Mouse (Mus musculus) cerebral cortex, adult 2 months (tissue): Measurements from ENCODE around the gene Cspg4.

Source experiments
- WGBS: fragments of 180-500 bp; shearing (Covaris S2); methylation state at CpG from one replicate; pipeline ENCODE4 v1.1.7; 2018; 5-methylcytosine and 5-hydroxymethylcytosine counted together

The Cspg4 gene

DNA sequence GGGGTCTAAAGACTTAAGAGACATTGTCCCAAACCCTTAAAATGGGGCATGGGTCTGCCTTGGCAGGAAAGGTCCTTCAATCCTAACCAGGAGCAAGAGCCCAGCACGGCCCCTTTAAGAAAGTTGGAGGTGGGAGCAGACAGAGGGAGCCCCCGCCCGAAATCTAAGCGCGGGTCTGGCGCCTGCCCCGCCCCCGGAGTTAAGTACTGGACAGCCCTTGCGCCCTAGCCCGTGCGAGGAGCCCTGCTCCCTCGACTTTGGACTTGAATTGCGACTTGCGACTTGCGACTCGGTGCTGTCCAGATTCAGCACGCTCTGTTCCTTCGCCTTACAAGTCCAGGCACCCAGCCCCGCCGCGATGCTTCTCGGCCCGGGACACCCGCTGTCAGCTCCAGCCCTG is at the start of gene Cspg4:
Gene Cspg4 (plus strand): TSS at position 202 of the 400 bp plus-strand sequence.
- WGBS, result 26% methylated on average over 24 of the region's 24 CpGs

DNA sequence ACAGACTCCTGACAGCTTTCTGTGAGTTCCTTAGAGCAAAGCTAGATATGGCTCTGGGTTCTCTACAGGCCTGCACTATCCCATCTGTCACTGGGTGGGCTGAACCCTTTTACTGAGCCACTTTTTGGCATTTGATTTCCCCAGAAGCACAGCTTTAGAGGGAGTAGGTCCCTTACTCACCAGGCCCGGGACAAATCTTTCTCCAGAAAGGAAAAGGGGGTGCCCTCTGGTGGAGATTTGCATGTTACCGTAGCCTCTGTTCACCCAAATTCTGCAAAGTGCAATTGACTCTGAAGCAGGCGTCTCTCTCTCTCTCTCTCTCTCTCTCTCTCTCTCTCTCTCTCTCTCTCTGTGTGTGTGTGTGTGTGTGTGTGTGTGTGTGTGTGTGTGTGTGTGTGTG is 39.9 kb upstream of the Cspg4 start:
- 11% methylated on average over 3 of the region's 3 CpGs for WGBS

- 34% methylated on average over 21 of the region's 21 CpGs for WGBS
Observed at GRCm38 (mm10) chr9:56825476-56826213, 39.2 kb upstream of the Cspg4 start.

- WGBS, result 48% methylated on average over 9 of the region's 9 CpGs
Observed at GRCm38 (mm10) chr9:56828146-56828545, 36.7 kb upstream of the Cspg4 start.

GRCm38 (mm10) chr9:56828841-56829240 is 36.0 kb upstream of the Cspg4 start:
- 88% methylated on average over 6 of the region's 6 CpGs for WGBS

DNA sequence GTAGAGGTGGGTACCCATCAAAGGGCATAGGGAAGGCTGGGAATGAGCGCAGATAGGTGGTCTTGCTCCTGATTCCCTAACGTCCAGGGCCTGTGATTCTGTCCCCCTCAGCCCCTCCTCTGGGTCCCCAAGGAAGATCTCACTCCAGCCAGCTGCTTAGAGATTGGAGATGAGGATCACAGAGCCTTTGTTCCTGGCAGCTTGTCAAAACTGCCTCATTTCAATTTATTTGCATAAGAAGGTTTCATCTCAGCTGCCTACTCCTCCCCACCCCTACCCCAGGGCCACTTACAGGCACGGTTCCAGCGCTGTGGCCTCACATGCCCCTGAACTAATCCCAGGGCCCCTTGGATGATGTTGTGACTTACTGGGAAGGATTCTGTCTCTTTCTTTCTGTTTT is 34.7 kb upstream of the Cspg4 start:
- 28% methylated on average over 4 of the region's 4 CpGs for WGBS

DNA sequence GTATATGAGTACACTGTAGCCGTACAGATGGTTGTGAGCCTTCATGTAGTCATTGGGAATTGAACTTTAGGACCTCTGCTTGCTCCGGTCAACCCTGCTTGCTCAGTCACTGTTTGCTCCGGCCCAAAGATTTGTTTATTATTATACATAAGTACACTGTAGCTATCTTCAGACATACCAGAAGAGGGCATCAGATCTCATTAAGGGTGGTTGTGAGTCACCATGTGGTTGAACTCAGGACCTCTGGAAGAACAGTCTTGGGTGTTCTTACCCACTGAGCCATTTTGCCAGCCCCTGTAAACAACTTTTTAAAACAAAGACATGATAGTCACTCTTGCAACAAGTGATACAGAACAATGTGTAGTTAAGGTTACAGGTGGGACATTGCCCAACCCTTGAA is 32.9 kb upstream of the Cspg4 start:
- 88% methylated on average over 3 of the region's 3 CpGs for WGBS

- 20% methylated on average over 6 of the region's 6 CpGs for WGBS
Observed at GRCm38 (mm10) chr9:56832900-56833299, 31.9 kb upstream of the Cspg4 start.

DNA sequence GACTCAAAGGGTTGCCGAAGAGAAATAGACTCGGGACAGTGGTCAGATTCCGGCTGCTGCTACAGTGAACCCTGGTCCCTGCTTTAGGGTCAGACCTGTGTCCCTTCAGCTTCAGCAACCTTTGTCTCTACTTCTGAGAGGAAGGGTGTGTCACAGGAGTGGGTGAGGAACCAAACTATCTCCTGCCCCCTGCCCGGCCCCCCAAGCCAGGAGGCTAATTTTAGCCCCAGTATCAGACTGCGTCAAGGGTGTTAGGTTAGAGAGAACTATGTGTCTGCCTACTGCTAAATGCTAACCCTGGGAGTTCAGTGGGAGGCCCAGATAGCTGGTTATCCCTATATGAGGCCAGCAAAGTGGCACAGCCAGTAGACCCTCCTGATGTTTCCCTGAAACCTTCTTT is 29.7 kb upstream of the Cspg4 start:
- 90% methylated on average over 5 of the region's 5 CpGs for WGBS

GRCm38 (mm10) chr9:56840721-56841120 is 24.1 kb upstream of the Cspg4 start:
- 77% methylated on average over 5 of the region's 5 CpGs for WGBS

DNA sequence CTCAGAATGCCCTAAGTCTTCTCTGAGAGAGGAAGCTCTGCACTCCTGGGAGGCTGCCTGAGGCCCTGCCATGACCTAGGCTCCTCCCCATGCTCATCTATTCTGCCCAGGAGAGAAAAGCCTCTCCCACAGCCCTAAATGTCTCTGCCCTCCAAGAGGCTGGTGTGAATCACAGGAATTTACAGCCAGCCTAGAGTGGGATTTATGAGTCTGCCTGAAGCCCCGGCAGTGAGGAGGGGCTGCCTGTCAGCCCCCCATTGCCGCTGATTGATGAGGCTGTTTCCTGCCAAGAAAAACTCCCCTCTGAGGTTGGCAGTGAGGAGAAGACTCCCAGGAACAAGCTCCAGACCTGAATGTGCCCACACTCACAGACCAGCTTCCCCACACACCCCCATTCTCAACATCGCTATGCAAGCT is 22.5 kb upstream of the Cspg4 start:
- WGBS, result 44% methylated on average over 3 of the region's 3 CpGs

GRCm38 (mm10) chr9:56843679-56844188 is 21.1 kb upstream of the Cspg4 start:
- WGBS, result 29% methylated on average over 7 of the region's 7 CpGs

DNA sequence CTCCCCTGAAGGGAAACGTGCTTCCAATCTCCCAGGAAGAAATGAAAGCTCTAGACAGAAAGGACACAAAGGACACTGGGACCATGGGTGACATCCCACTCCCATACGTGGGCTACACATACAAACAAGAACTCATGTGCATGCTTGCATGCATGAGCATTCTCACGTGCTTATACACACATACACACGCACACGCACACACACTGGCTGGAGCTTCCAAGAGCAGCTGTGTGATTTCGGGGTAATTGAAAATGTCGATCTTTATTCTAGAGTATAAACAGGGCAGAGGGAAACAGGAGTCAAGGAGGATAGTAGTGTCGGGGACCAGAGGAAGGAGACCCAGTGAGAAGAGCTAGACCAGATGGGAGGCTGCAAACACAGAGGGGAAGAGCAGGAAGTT is 20.2 kb upstream of the Cspg4 start:
- 66% methylated on average over 8 of the region's 8 CpGs for WGBS

- 21% methylated on average over 3 of the region's 3 CpGs for whole genome bisulfite sequencing
Observed at GRCm38 (mm10) chr9:56847523-56847922, 17.3 kb upstream of the Cspg4 start.

DNA sequence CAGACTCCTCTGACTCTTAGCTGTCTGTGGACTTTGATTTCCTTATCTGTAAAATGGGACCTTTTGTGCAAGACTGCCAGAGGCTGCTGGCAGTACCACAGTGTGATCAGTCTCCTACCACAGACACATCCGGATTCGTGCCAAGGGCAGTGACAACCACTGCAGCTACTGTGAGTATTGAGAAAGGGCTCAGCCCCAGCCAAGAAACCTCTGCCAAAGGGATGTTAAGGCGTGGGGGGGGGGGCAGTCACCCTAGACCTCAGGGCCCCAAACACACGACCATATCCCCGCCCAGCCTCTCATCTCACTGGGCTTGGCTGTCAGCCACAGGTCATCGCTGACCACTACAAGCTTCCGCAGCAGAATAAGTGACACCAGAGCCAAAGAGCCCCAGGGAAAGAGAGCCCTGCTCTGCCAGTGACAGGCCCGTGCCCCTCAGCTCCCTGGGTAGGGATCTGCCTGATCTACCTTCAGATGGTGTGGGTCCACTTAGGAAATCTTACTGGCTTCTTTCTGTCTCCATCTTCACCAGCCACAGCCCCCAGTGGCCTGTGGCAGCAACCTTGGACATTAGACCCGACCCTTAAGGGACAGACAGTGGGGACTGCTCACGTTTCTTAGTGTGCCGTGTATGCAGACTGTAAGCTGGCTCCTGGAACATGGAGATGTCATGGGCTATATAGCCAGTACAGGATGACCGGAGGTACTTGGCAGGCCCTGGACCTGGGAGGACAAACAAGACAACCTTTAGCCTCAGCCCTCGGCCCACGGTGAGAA is 14.5 kb upstream of the Cspg4 start:
- WGBS, result 68% methylated on average over 14 of the region's 14 CpGs

GRCm38 (mm10) chr9:56850905-56851252 is 14.0 kb upstream of the Cspg4 start:
- WGBS, result 92% methylated on average over 4 of the region's 4 CpGs

- WGBS, result 52% methylated on average over 11 of the region's 11 CpGs
Observed at GRCm38 (mm10) chr9:56851778-56852177, 13.1 kb upstream of the Cspg4 start.

- 69% methylated on average over 3 of the region's 3 CpGs for WGBS
Observed at GRCm38 (mm10) chr9:56857463-56857862, 7.4 kb upstream of the Cspg4 start.

GRCm38 (mm10) chr9:56860035-56860434 is 4.8 kb upstream of the Cspg4 start:
- 88% methylated on average over 3 of the region's 3 CpGs for WGBS

GRCm38 (mm10) chr9:56860486-56861269 is 4.2 kb upstream of the Cspg4 start:
- 77% methylated on average over 15 of the region's 15 CpGs for WGBS

DNA sequence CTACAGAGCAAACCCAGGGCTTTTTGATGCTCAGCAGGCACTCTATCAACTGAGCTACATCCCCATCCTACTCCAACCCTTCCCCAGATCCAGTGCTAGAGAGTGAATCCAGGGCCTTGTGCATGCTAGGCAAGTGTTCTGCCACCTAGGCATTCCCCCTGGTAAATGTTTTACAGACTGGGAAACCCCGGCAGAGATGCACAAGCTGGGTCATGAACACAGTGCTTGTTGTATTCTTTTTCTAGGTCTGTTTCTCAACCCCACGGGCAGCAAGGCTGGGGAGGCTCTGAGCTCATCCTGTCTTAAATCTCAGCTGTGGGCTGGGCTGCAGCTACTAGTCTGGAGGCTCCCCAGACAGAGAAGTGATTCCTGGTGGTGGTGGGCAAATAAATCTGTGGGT is 2.0 kb upstream of the Cspg4 start:
- WGBS, result 65% methylated on average over 2 of the region's 2 CpGs

GRCm38 (mm10) chr9:56864216-56864729 is 560 bp upstream of the Cspg4 start, which contains the start of gene Odf3l1:
Gene Odf3l1 (minus strand): TSS chr9:56864679.
- WGBS, result 59% methylated on average over 3 of the region's 3 CpGs
